Mouse (Mus musculus): ENCODE measurements around the gene Map1lc3b. TPM values are rescaled to one million over a fixed set of nuclear protein-coding genes. Genes with fewer than 3 reads are reported as not detected.

Gene Map1lc3b
- 440 and 461 TPM in 2 replicates for polyA plus RNA-seq (2014; fragmentation: Nextera tagmentation; extraction: Ambion mirVana)

DNA sequence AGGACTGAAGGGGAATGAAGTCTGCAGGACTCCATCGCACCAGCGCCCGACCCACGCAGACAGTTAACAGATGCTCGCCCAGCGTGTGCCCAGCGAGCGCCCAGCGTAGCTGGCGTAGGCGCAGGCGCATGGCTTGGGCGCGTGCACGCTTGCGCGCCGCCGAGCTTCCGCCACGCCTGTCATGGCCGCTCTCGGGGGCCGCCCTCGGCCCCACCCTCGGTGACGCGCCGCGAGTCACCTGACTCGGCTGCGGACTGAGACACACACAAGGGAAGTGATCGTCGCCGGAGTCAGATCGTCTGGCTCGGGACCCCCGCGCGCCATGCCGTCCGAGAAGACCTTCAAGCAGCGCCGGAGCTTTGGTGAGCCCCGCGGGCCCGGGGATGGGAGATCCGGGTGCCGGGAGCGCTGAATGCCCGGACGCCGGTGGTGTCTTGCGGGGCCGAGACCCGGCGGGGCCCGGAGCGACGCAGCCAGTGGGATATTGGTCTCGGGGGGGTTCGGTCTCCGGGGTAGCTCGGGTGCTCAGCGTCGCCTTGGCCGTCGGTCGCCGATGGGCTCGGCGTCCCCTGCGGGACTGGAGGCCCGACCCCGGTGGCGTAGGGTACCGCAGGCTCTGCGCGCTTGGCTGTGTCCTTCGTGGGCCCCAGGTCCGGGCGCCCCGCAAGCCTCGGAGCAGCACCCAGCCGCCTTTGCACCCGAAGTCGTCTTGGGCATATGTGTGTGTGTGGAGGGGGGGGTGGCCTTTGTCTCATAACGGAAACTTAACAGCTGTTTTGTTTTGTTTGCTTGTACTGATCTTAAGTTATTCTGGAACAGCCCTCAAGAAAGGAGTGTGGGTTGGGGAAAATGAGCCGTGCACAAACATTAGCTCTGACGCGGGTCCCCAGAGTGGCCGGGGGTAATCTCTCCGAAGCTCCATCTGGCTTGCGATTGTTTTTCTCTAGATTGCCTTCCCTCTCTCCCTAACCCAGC lies at the start of gene Map1lc3b:
TSS of gene Map1lc3b (plus strand) at position 159 of the 975 bp plus-strand sequence.
- peak; percentile 99 for DNase-seq
- peak within 1 kb of the TSS; percentile 88 for H3K9ac ChIP-seq (replicated peaks; ENCODE audit: low read length)
- peak within 1 kb of the TSS; percentile 92 for H3K4me3 ChIP-seq (replicated peaks; ENCODE audit: low read depth, low read length)
- peak; percentile 86 for ATAC-seq (ENCODE audit: low FRiP score, low TSS enrichment)
- H3K9me3 ChIP-seq (ENCODE audit: control insufficient read depth, low read length) = no peaks in the 10 kb centered on the region
- WGBS = under 1% methylated on average over 94 of the region's 94 CpGs
- peaks cover 20% of the 10 kb centered on the region for H3K36me3 ChIP-seq (ENCODE audit: control insufficient read depth, insufficient read depth, low read length)
- no peaks in the 10 kb centered on the region for H3K27me3 ChIP-seq (ENCODE audit: control insufficient read depth, insufficient read depth, low read length)
- H3K27ac ChIP-seq (replicated peaks; ENCODE audit: low read depth, low read length) = peak within 1 kb of the TSS; percentile 78
- peaks cover 27% of the 10 kb centered on the region for H3K4me1 ChIP-seq (ENCODE audit: control insufficient read depth, insufficient read depth, low read length)
- peak within 1 kb of the TSS; percentile 93 for H3K4me2 ChIP-seq (ENCODE audit: low read length)

DNA sequence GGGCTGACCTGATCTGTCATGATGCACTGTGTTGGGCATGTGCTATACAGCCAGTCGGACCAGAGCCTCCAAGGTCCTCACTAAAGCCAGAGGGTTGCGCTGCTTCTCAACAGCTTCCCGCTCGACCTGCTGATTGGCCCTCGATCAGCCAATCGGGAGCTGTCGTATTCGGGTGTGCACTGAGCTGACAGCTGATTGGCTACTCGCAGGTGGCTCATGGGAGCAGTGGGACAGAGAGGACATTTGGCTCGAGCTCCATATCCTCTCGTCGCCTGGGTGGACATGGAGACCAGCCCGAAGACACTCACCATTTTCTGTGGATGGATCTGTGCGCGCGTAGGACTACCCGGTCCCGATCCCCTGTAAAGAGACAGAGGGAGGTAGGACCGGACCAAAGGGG lies 48.3 kb upstream of the Map1lc3b start:
- no peaks in the 10 kb centered on the region for H3K36me3 ChIP-seq (ENCODE audit: control insufficient read depth, insufficient read depth, low read length)
- ATAC-seq (ENCODE audit: low FRiP score, low TSS enrichment) (no peak), DNase-seq (no peak)
- no peak overlapping the region for H3K9ac ChIP-seq (replicated peaks; ENCODE audit: low read length)
- H3K4me1 ChIP-seq (ENCODE audit: control insufficient read depth, insufficient read depth, low read length) = no peaks in the 10 kb centered on the region
- no peak overlapping the region for H3K27ac ChIP-seq (replicated peaks; ENCODE audit: low read depth, low read length)
- 86% methylated on average over 19 of the region's 19 CpGs for WGBS
- no peaks in the 10 kb centered on the region for H3K27me3 ChIP-seq (ENCODE audit: control insufficient read depth, insufficient read depth, low read length)
- H3K9me3 ChIP-seq (ENCODE audit: control insufficient read depth, low read length) = no peaks in the 10 kb centered on the region
- H3K4me2 ChIP-seq (ENCODE audit: low read length) = no peak overlapping the region
- H3K4me3 ChIP-seq (replicated peaks; ENCODE audit: low read depth, low read length) = no peak overlapping the region

DNA sequence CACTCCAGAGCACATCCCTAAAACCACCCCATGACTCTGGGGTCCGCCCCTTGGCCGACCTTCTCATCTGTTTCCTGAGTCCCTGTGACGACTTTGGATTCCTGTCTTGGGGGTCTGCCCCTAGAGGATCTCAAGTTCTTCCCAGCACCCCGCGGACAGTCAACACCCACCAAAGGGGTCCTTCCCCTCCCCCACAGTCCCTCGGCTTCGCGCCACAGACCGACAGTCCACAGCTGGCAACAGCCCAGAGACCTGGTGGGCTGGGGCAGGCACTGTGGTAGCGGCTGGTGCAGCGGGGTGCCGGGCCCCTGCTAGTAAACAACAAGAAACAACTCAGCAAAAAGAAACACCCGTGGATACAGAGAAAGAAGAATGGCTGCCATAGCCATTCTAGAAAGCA lies 47.3 kb upstream of the Map1lc3b start:
- no peak for ATAC-seq (ENCODE audit: low FRiP score, low TSS enrichment)
- H3K9me3 ChIP-seq (ENCODE audit: control insufficient read depth, low read length) = no peaks in the 10 kb centered on the region
- H3K4me2 ChIP-seq (ENCODE audit: low read length) = no peak overlapping the region
- no peaks in the 10 kb centered on the region for H3K4me1 ChIP-seq (ENCODE audit: control insufficient read depth, insufficient read depth, low read length)
- H3K27ac ChIP-seq (replicated peaks; ENCODE audit: low read depth, low read length) = no peak overlapping the region
- H3K4me3 ChIP-seq (replicated peaks; ENCODE audit: low read depth, low read length) = no peak overlapping the region
- no peaks in the 10 kb centered on the region for H3K36me3 ChIP-seq (ENCODE audit: control insufficient read depth, insufficient read depth, low read length)
- H3K27me3 ChIP-seq (ENCODE audit: control insufficient read depth, insufficient read depth, low read length) = no peaks in the 10 kb centered on the region
- 52% methylated on average over 13 of the region's 13 CpGs for WGBS
- no peak for DNase-seq
- H3K9ac ChIP-seq (replicated peaks; ENCODE audit: low read length) = no peak overlapping the region

DNA sequence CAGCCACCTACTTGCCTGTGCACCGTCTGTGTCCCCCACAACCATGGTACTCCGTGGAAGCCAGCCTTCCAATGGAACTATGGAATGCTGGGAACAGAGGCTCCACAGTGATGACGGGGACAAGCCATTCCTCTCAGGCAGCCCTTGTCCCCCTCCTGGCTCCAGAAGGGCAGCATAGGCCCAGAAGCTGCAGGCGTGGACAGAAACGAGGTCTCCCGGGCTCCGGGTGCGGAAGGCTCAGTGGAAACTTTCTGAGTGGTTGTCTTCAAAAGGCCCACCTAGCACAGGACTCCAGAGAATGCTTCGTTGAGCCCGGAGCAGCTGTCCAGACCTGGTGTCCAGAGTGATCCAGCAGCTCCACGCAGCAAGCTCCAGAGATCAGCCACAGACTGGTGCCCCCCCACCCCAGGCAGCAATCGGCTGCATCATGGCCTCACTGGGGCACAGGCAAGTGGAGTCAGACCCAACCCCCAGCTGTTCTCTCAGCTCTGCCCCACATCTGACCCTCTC lies 45.8 kb upstream of the Map1lc3b start, which contains the start of gene 1700018B08Rik:
TSS of gene 1700018B08Rik (minus strand) at position 45 of the 510 bp plus-strand sequence.
- no peaks in the 10 kb centered on the region for H3K9me3 ChIP-seq (ENCODE audit: control insufficient read depth, low read length)
- H3K9ac ChIP-seq (replicated peaks; ENCODE audit: low read length) = no peak within 1 kb of the TSS
- H3K27ac ChIP-seq (replicated peaks; ENCODE audit: low read depth, low read length) = no peak within 1 kb of the TSS
- no peak within 1 kb of the TSS for H3K4me2 ChIP-seq (ENCODE audit: low read length)
- 84% methylated on average over 12 of the region's 12 CpGs for WGBS
- ATAC-seq (ENCODE audit: low FRiP score, low TSS enrichment) (no peak), DNase-seq (no peak)
- H3K4me1 ChIP-seq (ENCODE audit: control insufficient read depth, insufficient read depth, low read length) = no peaks in the 10 kb centered on the region
- H3K27me3 ChIP-seq (ENCODE audit: control insufficient read depth, insufficient read depth, low read length) = no peaks in the 10 kb centered on the region
- H3K36me3 ChIP-seq (ENCODE audit: control insufficient read depth, insufficient read depth, low read length) = no peaks in the 10 kb centered on the region; the same call in 1 of the 2 replicates
- no peak within 1 kb of the TSS for H3K4me3 ChIP-seq (replicated peaks; ENCODE audit: low read depth, low read length)

DNA sequence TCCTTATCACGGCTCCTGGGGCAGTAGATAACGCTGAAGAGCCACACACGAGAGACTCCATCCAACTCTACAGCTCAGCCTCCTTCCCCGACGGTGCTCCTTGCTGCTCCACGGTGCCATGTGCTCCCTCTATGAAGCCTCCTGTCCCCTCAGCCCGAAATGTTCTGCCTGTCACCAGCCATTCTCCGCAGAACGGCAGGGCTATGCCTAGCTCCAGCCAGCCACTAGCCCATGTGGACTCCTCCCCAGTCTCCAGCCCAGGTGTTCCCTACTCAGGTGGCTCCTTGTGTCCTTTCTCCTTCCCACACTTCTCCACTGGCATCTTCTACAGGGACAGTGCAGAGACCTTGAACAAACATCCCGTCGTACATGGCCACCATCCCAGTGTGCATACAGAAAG lies 45.2 kb upstream of the Map1lc3b start:
- Histone ChIP-seq H3K27me3 (ENCODE audit: control insufficient read depth, insufficient read depth, low read length) (no peaks in the 10 kb centered on the region), H3K36me3 (ENCODE audit: control insufficient read depth, insufficient read depth, low read length) (peaks cover 6% of the 10 kb centered on the region; the same call in 1 of the 2 replicates), H3K4me1 (ENCODE audit: control insufficient read depth, insufficient read depth, low read length) (no peaks in the 10 kb centered on the region), H3K9ac (replicated peaks; ENCODE audit: low read length) (no peak overlapping the region), H3K27ac (replicated peaks; ENCODE audit: low read depth, low read length) (no peak overlapping the region), H3K4me3 (replicated peaks; ENCODE audit: low read depth, low read length) (no peak overlapping the region), H3K4me2 (ENCODE audit: low read length) (no peak overlapping the region), H3K9me3 (ENCODE audit: control insufficient read depth, low read length) (no peaks in the 10 kb centered on the region)
- no peak for DNase-seq
- no peak for ATAC-seq (ENCODE audit: low FRiP score, low TSS enrichment)
- 78% methylated on average over 11 of the region's 11 CpGs for WGBS

DNA sequence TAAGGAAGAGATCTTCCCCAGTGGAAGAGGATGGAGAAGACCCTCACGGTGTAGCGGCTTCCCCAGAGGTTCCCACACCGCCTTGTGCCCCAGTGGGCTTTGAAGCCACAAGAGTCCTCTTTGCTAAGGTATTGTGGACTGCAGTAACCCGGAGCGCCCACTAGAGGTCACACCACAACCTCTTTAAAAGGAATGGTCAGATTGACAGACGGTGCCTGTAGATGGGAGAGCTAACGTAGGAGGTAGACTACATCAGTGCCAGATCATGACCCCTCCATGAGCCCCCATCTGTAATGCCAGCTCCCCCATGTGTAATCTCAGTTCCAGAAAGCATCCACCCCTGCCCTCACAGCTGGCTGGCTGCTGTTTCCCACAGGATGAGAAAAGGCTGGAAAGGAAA lies 43.0 kb upstream of the Map1lc3b start:
- Histone ChIP-seq H3K4me2 (ENCODE audit: low read length) (no peak overlapping the region), H3K9ac (replicated peaks; ENCODE audit: low read length) (no peak overlapping the region), H3K4me1 (ENCODE audit: control insufficient read depth, insufficient read depth, low read length) (no peaks in the 10 kb centered on the region), H3K27me3 (ENCODE audit: control insufficient read depth, insufficient read depth, low read length) (no peaks in the 10 kb centered on the region), H3K4me3 (replicated peaks; ENCODE audit: low read depth, low read length) (no peak overlapping the region), H3K9me3 (ENCODE audit: control insufficient read depth, low read length) (no peaks in the 10 kb centered on the region), H3K36me3 (ENCODE audit: control insufficient read depth, insufficient read depth, low read length) (peaks cover 27% of the 10 kb centered on the region), H3K27ac (replicated peaks; ENCODE audit: low read depth, low read length) (no peak overlapping the region)
- ATAC-seq (ENCODE audit: low FRiP score, low TSS enrichment) (no peak; the same call in 1 of the 2 replicates), DNase-seq (peak; percentile 91)
- WGBS = 4% methylated on average over 7 of the region's 7 CpGs

DNA sequence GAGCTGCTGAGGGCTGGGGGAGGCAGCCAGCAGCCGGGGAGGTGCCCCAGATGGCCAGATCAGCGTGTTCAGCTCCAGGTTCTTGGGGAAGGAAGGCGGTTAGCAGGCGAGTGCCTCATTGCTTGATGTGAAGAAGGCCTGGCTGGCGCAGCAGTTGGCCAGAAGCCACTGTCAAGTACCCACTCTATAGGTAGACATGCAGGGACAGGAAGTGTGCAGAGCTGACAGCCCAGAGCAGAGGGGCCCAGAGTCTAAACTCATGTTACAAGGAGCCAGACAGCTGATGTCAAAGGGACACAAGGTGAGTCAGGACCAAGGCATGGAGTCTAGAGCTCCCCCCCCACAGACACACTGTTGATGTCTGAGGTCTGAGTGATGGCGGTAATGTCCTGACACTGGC lies 40.1 kb upstream of the Map1lc3b start:
- Histone ChIP-seq H3K27ac (replicated peaks; ENCODE audit: low read depth, low read length) (no peak overlapping the region), H3K9ac (replicated peaks; ENCODE audit: low read length) (no peak overlapping the region), H3K9me3 (ENCODE audit: control insufficient read depth, low read length) (no peaks in the 10 kb centered on the region), H3K4me1 (ENCODE audit: control insufficient read depth, insufficient read depth, low read length) (no peaks in the 10 kb centered on the region), H3K4me3 (replicated peaks; ENCODE audit: low read depth, low read length) (no peak overlapping the region), H3K27me3 (ENCODE audit: control insufficient read depth, insufficient read depth, low read length) (no peaks in the 10 kb centered on the region), H3K36me3 (ENCODE audit: control insufficient read depth, insufficient read depth, low read length) (peaks cover 56% of the 10 kb centered on the region), H3K4me2 (ENCODE audit: low read length) (no peak overlapping the region)
- no peak for DNase-seq
- WGBS = 91% methylated on average over 6 of the region's 6 CpGs
- no peak for ATAC-seq (ENCODE audit: low FRiP score, low TSS enrichment)

DNA sequence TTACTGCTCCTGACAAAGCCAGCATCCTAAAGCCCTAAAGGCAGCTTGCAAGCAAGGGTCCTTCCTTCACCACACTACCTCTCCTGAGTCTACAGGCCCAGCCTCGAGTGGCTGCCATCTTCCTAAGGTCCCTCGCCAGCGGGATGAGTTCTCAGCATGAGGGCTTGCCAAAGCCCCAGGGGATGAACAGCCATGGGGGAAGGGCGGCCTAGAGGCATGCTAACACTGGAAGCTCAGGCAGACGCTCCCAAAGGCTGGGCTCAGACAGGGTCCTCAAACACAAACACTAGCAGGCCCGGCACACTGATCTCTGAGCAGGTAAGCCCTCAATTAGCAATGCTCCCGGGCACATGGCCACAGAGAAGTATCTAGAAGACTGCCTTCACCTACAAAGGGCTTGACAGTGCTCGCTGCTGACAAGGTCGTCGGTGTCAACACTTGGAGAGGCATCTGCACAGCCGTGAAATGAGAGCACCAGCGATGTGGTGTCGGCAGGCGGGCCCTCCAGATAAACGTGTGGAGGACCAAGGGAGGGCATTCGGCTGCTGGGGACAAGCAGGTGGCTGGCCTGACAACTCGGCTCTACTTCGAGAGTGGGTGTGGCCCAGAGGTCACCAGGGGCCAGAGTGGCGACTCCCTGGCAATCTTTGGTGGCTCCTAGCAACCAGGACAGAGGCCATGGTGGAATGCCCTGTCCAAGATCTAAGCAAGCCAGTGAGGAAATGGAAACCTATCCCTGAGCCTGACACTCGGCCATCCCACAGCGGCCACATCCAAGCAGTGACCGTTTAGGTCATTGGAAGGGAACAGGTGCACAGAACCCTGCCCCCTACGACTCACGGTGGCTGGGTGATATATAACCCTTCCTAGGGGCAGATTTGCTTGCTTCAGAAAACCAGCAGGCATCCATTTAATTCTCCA lies 38.8 kb upstream of the Map1lc3b start:
- Histone ChIP-seq H3K4me2 (ENCODE audit: low read length) (no peak overlapping the region), H3K4me3 (replicated peaks; ENCODE audit: low read depth, low read length) (no peak overlapping the region), H3K4me1 (ENCODE audit: control insufficient read depth, insufficient read depth, low read length) (no peaks in the 10 kb centered on the region), H3K9me3 (ENCODE audit: control insufficient read depth, low read length) (no peaks in the 10 kb centered on the region), H3K36me3 (ENCODE audit: control insufficient read depth, insufficient read depth, low read length) (peaks cover 64% of the 10 kb centered on the region), H3K27me3 (ENCODE audit: control insufficient read depth, insufficient read depth, low read length) (no peaks in the 10 kb centered on the region), H3K27ac (replicated peaks; ENCODE audit: low read depth, low read length) (no peak overlapping the region), H3K9ac (replicated peaks; ENCODE audit: low read length) (no peak overlapping the region)
- DNase-seq (no peak), ATAC-seq (ENCODE audit: low FRiP score, low TSS enrichment) (no peak)
- whole genome bisulfite sequencing = 59% methylated on average over 24 of the region's 24 CpGs

Measured in midbrain, embryonic 14.5 days (tissue).